Mouse (Mus musculus) bone marrow macrophage, adult 2 months (primary cell): ENCODE measurements around the gene Ddx39.

Experiments
- CTCF ChIP-seq: IDR thresholded peaks from 2 replicates; pipeline ENCODE4 v1.5.1; 2012; ENCODE audit warnings: low read depth, mild to moderate bottlenecking, low read length, moderate library complexity
- POLR2A ChIP-seq: IDR thresholded peaks from 2 replicates; pipeline ENCODE4 v1.6.1; 2012; ENCODE audit warnings: mild to moderate bottlenecking, low read depth, low read length, borderline replicate concordance

DNA sequence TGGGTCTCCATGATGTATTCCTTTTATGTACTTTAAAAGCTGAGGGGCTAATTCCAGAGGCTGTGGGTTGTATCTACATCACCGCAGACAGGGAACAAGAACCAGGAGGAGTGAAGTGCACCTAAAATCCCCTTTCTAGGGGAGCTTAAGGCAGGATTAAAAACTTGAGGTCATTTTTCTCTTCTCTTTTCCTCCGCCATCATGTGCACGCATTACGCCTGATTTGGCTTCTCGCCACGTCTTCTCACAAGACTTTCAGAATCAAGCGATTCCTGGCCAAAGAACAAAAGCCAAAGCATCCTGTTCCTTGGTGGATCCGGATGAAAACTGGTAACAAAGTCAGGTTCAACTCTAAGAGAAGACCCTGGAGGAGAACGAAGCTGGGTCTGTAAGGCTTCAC lies 34.3 kb downstream of the Ddx39 start:
- no peak for TF ChIP-seq CTCF
- TF ChIP-seq POLR2A, result no peak
